Mouse (Mus musculus) 3134 (cell line): ENCODE measurements around the gene Ext2.

ENCODE experiments used
- DNase-seq: peaks from one replicate; pipeline ENCODE4 v3.0.0-alpha.2; 2011; ENCODE audit warnings: low spot score; ENCODE audit not compliant: insufficient read length; ENCODE audit errors: extremely low read depth

Ext2 gene

GRCm38 (mm10) chr2:93645626-93646320 lies 176.6 kb downstream of the Ext2 start:
- DNase-seq: no peak

GRCm38 (mm10) chr2:93645197-93645596 lies 177.2 kb downstream of the Ext2 start:
- DNase-seq: no peak

GRCm38 (mm10) chr2:93644731-93645130 lies 177.6 kb downstream of the Ext2 start:
- no peak for DNase-seq

- no peak for DNase-seq
Observed at GRCm38 (mm10) chr2:93644234-93644633, 178.1 kb downstream of the Ext2 start.

- DNase-seq: no peak
Observed at GRCm38 (mm10) chr2:93643403-93643780, 179.0 kb downstream of the Ext2 start.

- DNase-seq: no peak
Observed at GRCm38 (mm10) chr2:93634609-93635008, 187.8 kb downstream of the Ext2 start.

GRCm38 (mm10) chr2:93624665-93625408 lies 197.5 kb downstream of the Ext2 start:
- no peak for DNase-seq

GRCm38 (mm10) chr2:93619208-93619849 lies 203.0 kb downstream of the Ext2 start:
- DNase-seq: no peak

GRCm38 (mm10) chr2:93618447-93619199 lies 203.7 kb downstream of the Ext2 start:
- no peak for DNase-seq

- DNase-seq: no peak
Observed at GRCm38 (mm10) chr2:93615845-93616689, 206.3 kb downstream of the Ext2 start.

GRCm38 (mm10) chr2:93613020-93613419 lies 209.3 kb downstream of the Ext2 start:
- no peak for DNase-seq
